Mouse (Mus musculus): ENCODE measurements around the gene B3gnt8. TPM values are rescaled to one million over a fixed set of nuclear protein-coding genes. Genes with fewer than 3 reads are reported as not detected.

The B3gnt8 gene
- polyA plus RNA-seq, 1 experiment from 2014 or later = 1.3 TPM

- Histone ChIP-seq H3K4me1 (no peaks in the 10 kb centered on the region), H3K27ac (replicated peaks) (no peak overlapping the region), H3K4me2 (replicated peaks) (no peak overlapping the region), H3K9me3 (no peaks in the 10 kb centered on the region), H3K9ac (replicated peaks) (no peak overlapping the region), H3K27me3 (peaks cover 6% of the 10 kb centered on the region), H3K36me3 (0 out of 2 replicates have a peak, but pooled peaks cover 5% of the 10 kb centered on the region), H3K4me3 (no peak overlapping the region)
- WGBS = 93% methylated on average over 11 of the region's 11 CpGs
- no peak for ATAC-seq (ENCODE audit: low FRiP score, low read depth)
Measured at GRCm38 (mm10) chr7:25620751-25621150, 5.7 kb upstream of the B3gnt8 start.

GRCm38 (mm10) chr7:25623857-25624370, 2.5 kb upstream of the B3gnt8 start:
- Histone ChIP-seq H3K36me3 (0 out of 2 replicates have a peak, but pooled peaks cover 10% of the 10 kb centered on the region), H3K27ac (replicated peaks) (no peak overlapping the region), H3K4me3 (no peak overlapping the region), H3K27me3 (peaks cover 24% of the 10 kb centered on the region), H3K4me2 (replicated peaks) (no peak overlapping the region), H3K4me1 (peaks cover 9% of the 10 kb centered on the region), H3K9me3 (no peaks in the 10 kb centered on the region), H3K9ac (replicated peaks) (no peak overlapping the region)
- no peak for ATAC-seq (ENCODE audit: low FRiP score, low read depth)
- 89% methylated on average over 11 of the region's 11 CpGs for WGBS

- Histone ChIP-seq H3K4me2 (replicated peaks) (no peak overlapping the region), H3K4me1 (peaks cover 9% of the 10 kb centered on the region), H3K9me3 (no peaks in the 10 kb centered on the region), H3K27ac (replicated peaks) (no peak overlapping the region), H3K4me3 (no peak overlapping the region), H3K9ac (replicated peaks) (no peak overlapping the region), H3K27me3 (peaks cover 26% of the 10 kb centered on the region), H3K36me3 (peaks cover 10% of the 10 kb centered on the region; the same call in 1 of the 2 replicates)
- WGBS = 88% methylated on average over 5 of the region's 5 CpGs
- no peak for ATAC-seq (ENCODE audit: low FRiP score, low read depth)
Measured at GRCm38 (mm10) chr7:25624851-25625250, 1.6 kb upstream of the B3gnt8 start.

- 80% methylated on average over 10 of the region's 10 CpGs for WGBS
- H3K9ac ChIP-seq (replicated peaks) = no peak overlapping the region
- no peak for ATAC-seq (ENCODE audit: low FRiP score, low read depth)
Measured at GRCm38 (mm10) chr7:25625594-25626250, 732 bp upstream of the B3gnt8 start.

GRCm38 (mm10) chr7:25627431-25628322, 1.2 kb downstream of the B3gnt8 start:
- Histone ChIP-seq H3K4me1 (peaks cover 9% of the 10 kb centered on the region), H3K9ac (replicated peaks) (peak overlapping the region; percentile 58), H3K4me3 (peak overlapping the region; percentile 27), H3K27ac (replicated peaks) (no peak overlapping the region), H3K4me2 (replicated peaks) (peak overlapping the region; percentile 46), H3K27me3 (peaks cover 26% of the 10 kb centered on the region), H3K36me3 (peaks cover 33% of the 10 kb centered on the region), H3K9me3 (no peaks in the 10 kb centered on the region)
- 18% methylated on average over 37 of the region's 38 CpGs for WGBS
- ATAC-seq (ENCODE audit: low FRiP score, low read depth) = no peak

More at GRCm38 (mm10) chr7:25625594-25626250, 732 bp upstream of the B3gnt8 start:
- Histone ChIP-seq H3K4me2 (replicated peaks) (no peak overlapping the region), H3K27ac (replicated peaks) (no peak overlapping the region), H3K4me1 (peaks cover 9% of the 10 kb centered on the region), H3K4me3 (no peak overlapping the region), H3K36me3 (peaks cover 19% of the 10 kb centered on the region), H3K9me3 (no peaks in the 10 kb centered on the region), H3K27me3 (peaks cover 26% of the 10 kb centered on the region)

- no peak for ATAC-seq (ENCODE audit: low FRiP score, low read depth)
- H3K36me3 ChIP-seq = peaks cover 39% of the 10 kb centered on the region
- 55% methylated on average over 8 of the region's 8 CpGs for WGBS
- H3K4me2 ChIP-seq (replicated peaks) = no peak overlapping the region
- peaks cover 9% of the 10 kb centered on the region for H3K4me1 ChIP-seq
- no peaks in the 10 kb centered on the region for H3K9me3 ChIP-seq
- H3K27ac ChIP-seq (replicated peaks) = no peak overlapping the region
- 0 out of 2 replicates have a peak overlapping the region, but pooled peaks have one; percentile 15 for H3K9ac ChIP-seq (replicated peaks)
- H3K4me3 ChIP-seq = no peak overlapping the region
- peaks cover 26% of the 10 kb centered on the region for H3K27me3 ChIP-seq
Measured at GRCm38 (mm10) chr7:25628323-25628620, 1.8 kb downstream of the B3gnt8 start.

GRCm38 (mm10) chr7:25632679-25633078, 6.2 kb downstream of the B3gnt8 start:
- Histone ChIP-seq H3K4me1 (peaks cover under 1% of the 10 kb centered on the region; the same call in 1 of the 2 replicates), H3K27ac (replicated peaks) (no peak overlapping the region), H3K4me2 (replicated peaks) (no peak overlapping the region), H3K9ac (replicated peaks) (no peak overlapping the region), H3K36me3 (peaks cover 53% of the 10 kb centered on the region), H3K9me3 (no peaks in the 10 kb centered on the region), H3K27me3 (peaks cover 15% of the 10 kb centered on the region), H3K4me3 (no peak overlapping the region)
- no peak for ATAC-seq (ENCODE audit: low FRiP score, low read depth)
- 95% methylated on average over 5 of the region's 5 CpGs for whole genome bisulfite sequencing

GRCm38 (mm10) chr7:25636373-25636772, 9.9 kb downstream of the B3gnt8 start:
- H3K36me3 ChIP-seq = peaks cover 58% of the 10 kb centered on the region; the same call in 1 of the 2 replicates

GRCm38 (mm10) chr7:25637099-25637498, 10.6 kb downstream of the B3gnt8 start:
- H3K9me3 ChIP-seq = no peaks in the 10 kb centered on the region
- WGBS = 89% methylated on average over 5 of the region's 5 CpGs
- H3K36me3 ChIP-seq = peaks cover 53% of the 10 kb centered on the region; the same call in 1 of the 2 replicates
- H3K27me3 ChIP-seq = no peaks in the 10 kb centered on the region
- no peak overlapping the region for H3K4me2 ChIP-seq (replicated peaks)
- ATAC-seq (ENCODE audit: low FRiP score, low read depth) = no peak
- H3K4me1 ChIP-seq = no peaks in the 10 kb centered on the region
- no peak overlapping the region for H3K4me3 ChIP-seq
- H3K9ac ChIP-seq (replicated peaks) = no peak overlapping the region
- no peak overlapping the region for H3K27ac ChIP-seq (replicated peaks)

More at GRCm38 (mm10) chr7:25636373-25636772, 9.9 kb downstream of the B3gnt8 start:
- no peak for ATAC-seq (ENCODE audit: low FRiP score, low read depth)
- no peak overlapping the region for H3K9ac ChIP-seq (replicated peaks)
- WGBS = 82% methylated on average over 3 of the region's 3 CpGs
- no peak overlapping the region for H3K4me2 ChIP-seq (replicated peaks)
- no peak overlapping the region for H3K4me3 ChIP-seq
- H3K27me3 ChIP-seq = no peaks in the 10 kb centered on the region
- no peaks in the 10 kb centered on the region for H3K9me3 ChIP-seq
- no peaks in the 10 kb centered on the region for H3K4me1 ChIP-seq
- H3K27ac ChIP-seq (replicated peaks) = no peak overlapping the region

- H3K27ac ChIP-seq (replicated peaks) = no peak overlapping the region
- H3K36me3 ChIP-seq = peaks cover 44% of the 10 kb centered on the region; the same call in 1 of the 2 replicates
- no peak for ATAC-seq (ENCODE audit: low FRiP score, low read depth)
Measured at GRCm38 (mm10) chr7:25639754-25640153, 13.3 kb downstream of the B3gnt8 start.

GRCm38 (mm10) chr7:25644136-25644535, 17.7 kb downstream of the B3gnt8 start:
- H3K9ac ChIP-seq (replicated peaks) = no peak overlapping the region
- peaks cover 18% of the 10 kb centered on the region; the same call in 1 of the 2 replicates for H3K36me3 ChIP-seq
- ATAC-seq (ENCODE audit: low FRiP score, low read depth) = no peak
- H3K4me2 ChIP-seq (replicated peaks) = no peak overlapping the region
- no peak overlapping the region for H3K4me3 ChIP-seq
- whole genome bisulfite sequencing = 82% methylated on average over 10 of the region's 10 CpGs
- H3K27me3 ChIP-seq = no peaks in the 10 kb centered on the region
- no peak overlapping the region for H3K27ac ChIP-seq (replicated peaks)
- peaks cover 5% of the 10 kb centered on the region; the same call in 1 of the 2 replicates for H3K4me1 ChIP-seq
- no peaks in the 10 kb centered on the region for H3K9me3 ChIP-seq

More at GRCm38 (mm10) chr7:25639754-25640153, 13.3 kb downstream of the B3gnt8 start:
- no peaks in the 10 kb centered on the region for H3K9me3 ChIP-seq
- no peak overlapping the region for H3K9ac ChIP-seq (replicated peaks)
- H3K27me3 ChIP-seq = no peaks in the 10 kb centered on the region
- 92% methylated on average over 4 of the region's 4 CpGs for WGBS
- H3K4me2 ChIP-seq (replicated peaks) = no peak overlapping the region
- H3K4me1 ChIP-seq = no peaks in the 10 kb centered on the region
- no peak overlapping the region for H3K4me3 ChIP-seq

DNA sequence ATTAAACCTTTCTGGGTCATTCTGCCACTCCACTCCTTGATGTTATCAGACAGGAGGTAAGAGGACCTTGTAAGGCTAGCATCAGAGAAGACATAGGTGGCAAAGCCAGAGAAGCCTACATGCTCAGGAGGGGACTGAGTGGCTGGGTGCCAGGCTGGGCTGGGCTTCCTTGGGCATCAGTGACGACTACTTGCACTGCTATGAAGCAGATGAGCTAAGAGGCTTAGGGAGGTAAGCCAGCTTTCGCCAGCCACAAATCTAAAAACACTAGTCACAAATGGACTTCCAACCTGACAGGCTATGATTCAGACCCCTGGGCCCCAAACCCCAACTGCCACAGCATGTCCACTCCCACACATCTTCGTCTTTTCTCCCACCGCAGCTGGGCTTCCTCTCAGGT, 18.2 kb downstream of the B3gnt8 start:
- Histone ChIP-seq H3K36me3 (0 out of 2 replicates have a peak, but pooled peaks cover 17% of the 10 kb centered on the region), H3K27me3 (no peaks in the 10 kb centered on the region), H3K4me1 (peaks cover 6% of the 10 kb centered on the region; the same call in 1 of the 2 replicates), H3K9me3 (no peaks in the 10 kb centered on the region), H3K4me3 (no peak overlapping the region), H3K4me2 (replicated peaks) (no peak overlapping the region), H3K9ac (replicated peaks) (no peak overlapping the region), H3K27ac (replicated peaks) (no peak overlapping the region)
- WGBS = 77% methylated on average over 4 of the region's 4 CpGs
- ATAC-seq (ENCODE audit: low FRiP score, low read depth) = no peak

Data from midbrain, embryonic 12.5 days (tissue).